In the genomic region with DNA sequence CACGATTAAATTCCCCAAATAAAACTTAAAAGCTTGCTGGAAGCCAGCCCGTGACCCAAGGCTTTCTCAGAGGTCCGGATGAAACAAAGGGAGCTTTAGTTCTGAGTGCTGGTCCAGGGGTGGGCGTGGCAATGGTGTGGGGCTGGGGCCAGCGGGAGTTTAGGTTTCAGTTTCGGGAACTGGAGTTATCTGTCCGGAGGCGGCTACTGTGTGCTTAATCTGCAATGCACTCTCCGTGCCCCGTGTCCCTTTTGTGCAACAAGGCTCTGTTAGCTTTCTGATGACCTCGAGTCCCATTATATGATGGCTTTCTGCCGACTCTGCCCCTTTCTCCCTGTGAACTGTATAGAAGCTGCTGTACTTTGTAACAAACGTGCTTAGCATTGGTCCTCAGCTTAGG, we compare ENCODE assay signal across 8 mouse cellular contexts. TPM values are rescaled to one million over a fixed set of nuclear protein-coding genes. Genes with fewer than 3 reads are reported as not detected.
DNase-seq lines count a peak whose midpoint lies in the region; ATAC-seq and TF ChIP-seq lines count a peak whose summit lies in the region.

No protein-coding gene starts in this region.

- ATAC-seq in G1E (ENCODE audit: extremely low read depth, insufficient number of reproducible peaks, low FRiP score, poor library complexity, severe bottlenecking) = no peak
- ATAC-seq in intestine, postnatal 0 days = peak; percentile 50
- ATAC-seq in lung, embryonic 14.5 days (ENCODE audit: insufficient read depth) = peak; percentile 77

- H3K4me3 ChIP-seq in G1E (ENCODE audit: low read depth, low read length) = peak overlapping the region; percentile 57; the same call in 1 of the 2 replicates
- H3K4me3 ChIP-seq in brown adipose tissue, adult 24 weeks (ENCODE audit: insufficient read depth, low read depth, low read length) = peak overlapping the region; percentile 45
- H3K4me3 ChIP-seq in intestine, postnatal 0 days (ENCODE audit: low read depth, low read length) = peak overlapping the region; percentile 29
- H3K4me3 ChIP-seq in lung, embryonic 14.5 days (ENCODE audit: low read depth, low read length) = peak overlapping the region; percentile 22

- H3K4me2 ChIP-seq in intestine, postnatal 0 days (replicated peaks; ENCODE audit: low read depth) = peak overlapping the region; percentile 40
- peak overlapping the region; percentile 55 for H3K4me2 ChIP-seq in lung, embryonic 14.5 days

- H3K36me3 ChIP-seq in G1E (replicated peaks) = no peaks in the 10 kb centered on the region
- H3K36me3 ChIP-seq in intestine, postnatal 0 days (ENCODE audit: control insufficient read depth, insufficient read depth) = no peaks in the 10 kb centered on the region
- H3K36me3 ChIP-seq in lung, embryonic 14.5 days (ENCODE audit: insufficient read depth) = no peaks in the 10 kb centered on the region

- WGBS in intestine, postnatal 0 days = 7% methylated on average over 13 of the region's 13 CpGs
- 7% methylated on average over 13 of the region's 13 CpGs for WGBS in lung, embryonic 14.5 days

- no peak for TF ChIP-seq CTCF in G1E (IDR thresholded peaks at IDR 0.05; ENCODE audit: low read depth, low read length)
- no peak for TF ChIP-seq CTCF in intestine, postnatal 0 days (IDR thresholded peaks at IDR 0.05; ENCODE audit: low read depth)
- TF ChIP-seq CTCF in lung, embryonic 14.5 days (IDR thresholded peaks at IDR 0.05; ENCODE audit: low read depth) = no peak

- H3K9me3 ChIP-seq in G1E (replicated peaks) = no peaks in the 10 kb centered on the region
- no peaks in the 10 kb centered on the region for H3K9me3 ChIP-seq in intestine, postnatal 0 days (ENCODE audit: control insufficient read depth)
- no peaks in the 10 kb centered on the region for H3K9me3 ChIP-seq in lung, embryonic 14.5 days (ENCODE audit: low read depth, low read length)

- peaks cover 12% of the 10 kb centered on the region for H3K27me3 ChIP-seq in G1E (ENCODE audit: insufficient read depth, low read length)
- no peaks in the 10 kb centered on the region for H3K27me3 ChIP-seq in intestine, postnatal 0 days (replicated peaks; ENCODE audit: control insufficient read depth, insufficient read depth, low read length)
- no peaks in the 10 kb centered on the region for H3K27me3 ChIP-seq in lung, embryonic 14.5 days (ENCODE audit: insufficient read depth, low read length)

- H3K4me1 ChIP-seq in G1E (ENCODE audit: insufficient read depth, low read depth, low read length) = peaks cover 6% of the 10 kb centered on the region
- H3K4me1 ChIP-seq in brown adipose tissue, adult 24 weeks (ENCODE audit: control insufficient read depth, insufficient read depth, insufficient read length, low read length) = no peaks in the 10 kb centered on the region; the same call in 1 of the 2 replicates
- H3K4me1 ChIP-seq in intestine, postnatal 0 days (replicated peaks; ENCODE audit: control insufficient read depth, insufficient read depth, low read length) = no peaks in the 10 kb centered on the region; the same call in 1 of the 2 replicates
- no peaks in the 10 kb centered on the region for H3K4me1 ChIP-seq in lung, embryonic 14.5 days (ENCODE audit: insufficient read depth)

- no peak for DNase-seq in G1E (ENCODE audit: low spot score)
- DNase-seq in heart, adult 11 months = peak; percentile 97
- DNase-seq in lung, embryonic 14.5 days = peak; percentile 76
- DNase-seq in skeletal muscle tissue, adult 2 months (ENCODE audit: low read depth, low spot score) = peak; percentile 21
- DNase-seq in thymus, postnatal 0 days (ENCODE audit: low spot score) = no peak
- no peak for DNase-seq in frontal cortex, adult 2 months (ENCODE audit: extremely low spot score in 1 of 2, low spot score in 1 of 2)

- no peak overlapping the region for H3K9ac ChIP-seq in intestine, postnatal 0 days (ENCODE audit: low read depth, low read length)
- peak overlapping the region; percentile 47 for H3K9ac ChIP-seq in lung, embryonic 14.5 days

- H3K27ac ChIP-seq in brown adipose tissue, adult 24 weeks (replicated peaks; ENCODE audit: low read depth, low read length) = no peak overlapping the region
- no peak overlapping the region for H3K27ac ChIP-seq in intestine, postnatal 0 days (ENCODE audit: low read depth, low read length)
- H3K27ac ChIP-seq in lung, embryonic 14.5 days (ENCODE audit: low read depth) = 0 out of 2 replicates have a peak overlapping the region, but pooled peaks have one; percentile 58

RNA-seq across cellular contexts. Expression of gene Padi4, which starts 3.6 kb away (rescaled TPM):
- not detected in 2 replicates for total RNA-seq in G1E (2014; fragmentation: Nextera tagmentation)
- not detected in 2 replicates for total RNA-seq in G1E (2017)
- 0.02 TPM in 1 of 2 replicates, not detected in the other for polyA plus RNA-seq in G1E (2012)
- polyA plus RNA-seq in brown adipose tissue, adult 24 weeks (2012; ENCODE audit: insufficient read depth, insufficient read length, missing spikeins) = 0.99 TPM in 1 of 2 replicates, not detected in the other
- 5.4 and 5.5 TPM in 2 replicates for polyA plus RNA-seq in intestine, postnatal 0 days (2015; fragmentation: Nextera tagmentation; extraction: Ambion mirVana)
- 1.8 and 2.1 TPM in 2 replicates for polyA plus RNA-seq in lung, embryonic 14.5 days (2014; fragmentation: Nextera tagmentation; extraction: Ambion mirVana)
- polyA plus RNA-seq in thymus, postnatal 0 days (2015; fragmentation: Nextera tagmentation; extraction: Ambion mirVana) = 12.4 and 13.0 TPM in 2 replicates
- 0.04 TPM in 2 replicates for polyA plus RNA-seq in frontal cortex, adult 2 months (2012; rRNA removed)

RNA-seq across cellular contexts. Expression of gene Padi6, which starts 28.0 kb away (rescaled TPM):
- total RNA-seq in G1E (2014; fragmentation: Nextera tagmentation) = not detected in 2 replicates
- total RNA-seq in G1E (2017) = not detected in 2 replicates
- not detected in 2 replicates for polyA plus RNA-seq in G1E (2012)
- not detected in 2 replicates for polyA plus RNA-seq in brown adipose tissue, adult 24 weeks (2012; ENCODE audit: insufficient read depth, insufficient read length, missing spikeins)
- not detected in 2 replicates for polyA plus RNA-seq in intestine, postnatal 0 days (2015; fragmentation: Nextera tagmentation; extraction: Ambion mirVana)
- not detected in 2 replicates for polyA plus RNA-seq in lung, embryonic 14.5 days (2014; fragmentation: Nextera tagmentation; extraction: Ambion mirVana)
- polyA plus RNA-seq in thymus, postnatal 0 days (2015; fragmentation: Nextera tagmentation; extraction: Ambion mirVana) = 0.46 and 0.77 TPM in 2 replicates
- polyA plus RNA-seq in frontal cortex, adult 2 months (2012; rRNA removed) = 0.97 and 1.2 TPM in 2 replicates

RNA-seq across cellular contexts. Expression of gene Padi3, which starts 40.0 kb away (rescaled TPM):
- total RNA-seq in G1E (2014; fragmentation: Nextera tagmentation) (0.92 and 1.1 TPM in 2 replicates), G1E (2017) (17.6 and 19.1 TPM in 2 replicates)
- polyA plus RNA-seq in G1E (2012) = 1.8 TPM in 2 replicates
- polyA plus RNA-seq in brown adipose tissue, adult 24 weeks (2012; ENCODE audit: insufficient read depth, insufficient read length, missing spikeins) = not detected in 2 replicates
- polyA plus RNA-seq in intestine, postnatal 0 days (2015; fragmentation: Nextera tagmentation; extraction: Ambion mirVana) = 0.83 and 0.85 TPM in 2 replicates
- polyA plus RNA-seq in lung, embryonic 14.5 days (2014; fragmentation: Nextera tagmentation; extraction: Ambion mirVana) = 0.12 and 0.14 TPM in 2 replicates
- polyA plus RNA-seq in thymus, postnatal 0 days (2015; fragmentation: Nextera tagmentation; extraction: Ambion mirVana) = 1.2 and 1.5 TPM in 2 replicates
- polyA plus RNA-seq in frontal cortex, adult 2 months (2012; rRNA removed) = 0.14 and 0.23 TPM in 2 replicates

Comparison
In these comparisons a context has a peak if more than half of its experiments do, and no peak if none do; other contexts are left out.
1. DNase-seq: peak in heart, adult 11 months (single experiment), lung, embryonic 14.5 days (single experiment) and skeletal muscle tissue, adult 2 months (single experiment); none in G1E (single experiment), thymus, postnatal 0 days (single experiment) and frontal cortex, adult 2 months (0 of 2).
2. Peak in every context shown above with its lines, with median percentiles within 50 percentile points of each other: H3K4me3 ChIP-seq.